Mouse (Mus musculus) ZHBTc4 (cell line): Measurements from ENCODE around the gene Psd4.

Experiments used
- DNase-seq: peaks from one replicate; pipeline ENCODE4 v3.0.0-alpha.2; 2011; ENCODE audit warnings: low read depth, low spot score

Psd4 gene

DNA sequence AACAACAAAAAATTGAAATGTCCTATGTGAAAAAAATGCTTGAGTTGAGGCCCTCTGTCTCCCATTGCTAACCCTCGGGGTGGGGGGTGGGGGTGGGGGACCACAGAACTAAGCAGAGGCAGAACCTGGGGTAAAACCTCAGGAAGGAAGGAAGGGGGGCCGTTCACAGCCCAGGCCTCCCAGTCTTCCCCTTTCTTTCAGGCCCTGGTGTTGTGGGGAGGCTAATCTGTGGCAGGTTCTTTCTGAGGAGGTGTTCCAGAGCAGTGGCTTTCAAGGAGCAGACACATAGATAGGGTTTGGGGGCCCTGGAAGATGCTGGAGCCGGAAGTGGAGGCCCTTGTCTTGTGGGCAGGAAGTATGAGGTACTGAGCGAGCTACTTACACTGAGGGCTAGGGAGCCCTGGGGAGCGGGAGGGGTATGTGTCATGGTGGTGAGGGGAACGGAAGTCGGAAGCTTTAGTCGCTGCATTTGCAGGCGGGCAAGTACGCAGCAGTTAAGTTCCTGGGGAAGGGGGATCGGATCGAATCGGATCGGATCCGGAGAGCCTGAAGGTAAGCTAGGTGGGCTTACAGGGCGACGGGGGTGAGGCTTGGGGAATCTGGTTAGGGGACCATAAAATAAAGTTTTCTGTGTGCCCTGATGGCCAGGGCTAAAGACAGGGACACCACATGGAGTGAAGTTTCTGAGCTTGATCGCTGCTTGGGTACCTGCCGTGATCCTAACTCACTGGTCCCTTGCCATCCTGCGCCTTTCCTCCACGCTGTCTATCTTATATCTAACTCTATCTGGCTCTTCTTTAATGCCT lies 19.0 kb downstream of the Psd4 start:
- no peak for DNase-seq

DNA sequence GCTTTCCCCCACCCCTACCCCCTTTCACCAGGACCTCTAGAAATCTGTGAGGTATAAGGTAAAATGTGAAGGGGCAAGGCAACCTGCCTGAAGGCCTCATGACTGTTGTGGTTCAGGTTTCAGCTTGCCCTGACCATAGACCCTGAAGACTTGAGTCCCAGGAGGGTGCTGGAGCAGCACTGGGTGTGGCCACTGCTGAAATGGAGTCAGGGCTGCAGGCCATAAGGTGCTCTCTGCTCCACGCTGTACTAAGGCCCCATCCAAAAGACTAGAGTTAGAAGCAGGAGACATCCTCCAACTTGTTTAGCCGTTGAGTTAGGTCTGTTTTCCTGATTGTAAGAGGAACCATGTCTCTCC lies 19.6 kb downstream of the Psd4 start:
- no peak for DNase-seq

DNA sequence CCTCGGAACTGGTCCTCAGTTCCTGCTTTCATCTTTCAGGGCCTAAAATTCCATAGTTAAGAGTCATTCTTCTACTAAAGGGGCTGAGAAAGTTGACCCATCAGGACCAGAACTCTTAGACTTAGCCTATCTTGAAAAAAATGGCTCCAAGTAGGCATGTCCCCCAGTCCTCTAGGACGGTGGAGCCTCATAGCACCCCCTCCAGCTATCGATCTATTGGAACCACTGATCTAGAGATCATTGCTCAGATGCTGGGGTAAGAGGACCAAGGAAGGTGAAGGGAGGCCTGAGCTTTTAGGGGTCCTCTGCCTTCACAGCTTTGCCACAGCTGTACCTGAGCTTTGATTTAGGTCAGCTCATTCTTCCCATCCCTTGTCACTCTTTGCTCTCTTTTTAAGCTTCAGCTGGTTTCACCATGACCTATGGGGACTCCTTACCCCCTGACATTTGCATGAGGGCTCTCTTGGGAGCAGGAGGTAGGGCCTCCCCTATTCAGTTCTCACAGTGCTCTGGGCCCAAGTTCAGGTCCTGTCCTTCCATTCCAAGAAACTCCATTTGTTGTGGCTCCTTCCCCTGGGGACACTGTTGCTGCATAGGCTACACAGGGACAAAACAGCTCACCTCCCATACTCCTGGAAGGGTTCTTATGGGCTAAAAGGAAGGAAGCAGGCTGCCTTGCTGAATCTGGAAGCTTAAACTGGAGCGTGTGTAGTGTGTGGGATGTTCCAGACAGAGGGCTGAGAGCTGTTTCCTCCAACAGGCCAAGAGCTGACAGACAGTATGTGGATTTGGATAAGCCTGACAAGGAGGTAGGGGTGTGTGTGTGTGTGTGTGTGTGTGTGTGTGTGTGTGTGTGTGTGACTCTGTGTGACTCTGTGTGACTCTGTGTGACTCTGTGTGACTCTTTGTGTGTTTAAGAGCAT lies 20.2 kb downstream of the Psd4 start:
- no peak for DNase-seq

DNA sequence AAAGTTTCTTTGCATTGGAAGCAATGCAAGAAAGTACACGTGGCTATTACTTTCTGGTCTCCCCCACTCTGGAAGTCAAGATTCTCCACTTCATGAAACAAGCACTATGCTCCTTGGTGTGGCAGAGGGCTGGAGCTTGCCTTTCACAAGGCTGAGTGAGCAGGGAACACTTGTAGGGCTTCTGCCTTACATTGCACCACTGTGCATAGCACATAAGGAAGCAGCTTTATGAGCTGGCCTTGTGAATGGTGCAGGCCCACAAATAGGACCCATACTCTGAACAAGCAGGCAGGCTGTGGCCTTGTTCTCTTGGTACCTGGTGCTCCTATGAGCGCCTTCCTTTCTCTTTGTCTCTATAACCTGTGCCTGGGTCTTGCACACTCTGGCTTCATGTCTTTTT lies 25.9 kb downstream of the Psd4 start:
- DNase-seq = no peak

DNA sequence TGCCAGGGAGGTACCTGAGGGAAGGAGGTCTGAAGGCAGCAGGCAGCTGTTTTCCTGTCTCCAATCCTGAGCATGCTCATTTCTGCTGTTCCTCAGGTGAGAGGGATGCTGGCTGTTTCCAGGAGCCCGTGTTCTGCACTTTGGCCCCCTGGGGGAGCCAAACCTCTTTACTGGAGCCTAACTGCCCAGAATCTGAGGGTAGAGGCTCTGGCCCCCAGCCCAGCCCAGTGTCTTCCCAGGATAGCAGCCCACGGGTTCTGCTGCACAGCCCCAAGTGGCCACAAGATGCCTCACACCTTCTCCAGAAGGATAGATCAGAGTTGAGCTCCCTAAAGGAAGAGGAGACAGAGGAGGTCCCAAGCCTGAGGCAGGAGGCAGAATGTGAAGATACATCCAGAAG lies 29.7 kb downstream of the Psd4 start:
- DNase-seq = peak; percentile 53

DNA sequence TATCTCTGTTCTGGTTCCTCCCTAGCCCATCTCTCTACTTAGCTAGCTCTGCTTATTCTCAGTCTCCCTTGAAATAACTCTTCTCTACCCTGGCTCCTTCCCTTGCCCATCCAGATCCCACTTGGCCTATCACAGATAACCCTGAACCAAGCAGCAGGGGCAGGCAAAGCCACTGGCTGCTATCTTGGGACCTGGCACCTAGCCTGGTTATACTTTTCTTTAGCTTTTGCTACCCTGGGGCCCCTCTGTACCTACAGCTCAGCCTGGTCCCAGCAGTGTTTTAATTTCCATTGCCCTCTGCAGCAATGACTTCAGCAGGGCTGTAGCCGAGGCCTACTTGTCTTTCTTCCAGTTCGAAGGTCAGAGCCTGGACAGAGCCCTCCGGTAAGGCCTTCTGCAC lies 33.3 kb downstream of the Psd4 start:
- DNase-seq = no peak

DNA sequence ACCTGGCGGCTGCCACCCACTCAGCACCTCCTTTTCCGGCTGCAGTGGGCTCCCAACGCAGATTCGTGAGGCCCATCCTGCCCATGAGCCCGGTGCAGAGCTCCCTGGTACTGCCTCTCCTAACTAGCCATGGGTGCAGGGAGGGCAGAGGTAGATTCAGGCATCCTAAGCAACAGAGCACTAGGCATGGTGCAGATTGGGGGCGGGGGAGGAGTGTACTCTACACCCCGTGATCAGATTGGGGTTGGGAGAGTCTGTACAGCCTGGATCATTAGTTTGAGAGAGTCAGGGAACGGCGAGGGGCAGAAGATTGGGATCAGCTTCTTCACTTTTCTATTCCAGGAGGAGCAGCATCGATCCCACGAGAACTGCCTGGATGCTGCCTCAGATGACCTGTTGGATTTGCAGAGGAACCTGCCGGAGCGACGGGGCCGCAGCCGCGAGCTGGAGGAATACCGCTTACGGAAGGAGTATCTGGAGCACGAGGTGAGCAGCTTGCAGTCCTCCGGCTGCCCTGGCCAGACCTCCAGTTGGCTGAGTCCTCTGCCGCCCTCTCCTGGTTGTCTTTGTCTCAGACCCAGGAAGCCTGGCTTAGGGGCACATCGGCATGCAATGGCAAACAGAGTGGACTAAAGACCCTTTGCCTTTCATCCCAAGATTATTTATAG lies 38.1 kb downstream of the Psd4 start:
- DNase-seq = peak; percentile 83

DNA sequence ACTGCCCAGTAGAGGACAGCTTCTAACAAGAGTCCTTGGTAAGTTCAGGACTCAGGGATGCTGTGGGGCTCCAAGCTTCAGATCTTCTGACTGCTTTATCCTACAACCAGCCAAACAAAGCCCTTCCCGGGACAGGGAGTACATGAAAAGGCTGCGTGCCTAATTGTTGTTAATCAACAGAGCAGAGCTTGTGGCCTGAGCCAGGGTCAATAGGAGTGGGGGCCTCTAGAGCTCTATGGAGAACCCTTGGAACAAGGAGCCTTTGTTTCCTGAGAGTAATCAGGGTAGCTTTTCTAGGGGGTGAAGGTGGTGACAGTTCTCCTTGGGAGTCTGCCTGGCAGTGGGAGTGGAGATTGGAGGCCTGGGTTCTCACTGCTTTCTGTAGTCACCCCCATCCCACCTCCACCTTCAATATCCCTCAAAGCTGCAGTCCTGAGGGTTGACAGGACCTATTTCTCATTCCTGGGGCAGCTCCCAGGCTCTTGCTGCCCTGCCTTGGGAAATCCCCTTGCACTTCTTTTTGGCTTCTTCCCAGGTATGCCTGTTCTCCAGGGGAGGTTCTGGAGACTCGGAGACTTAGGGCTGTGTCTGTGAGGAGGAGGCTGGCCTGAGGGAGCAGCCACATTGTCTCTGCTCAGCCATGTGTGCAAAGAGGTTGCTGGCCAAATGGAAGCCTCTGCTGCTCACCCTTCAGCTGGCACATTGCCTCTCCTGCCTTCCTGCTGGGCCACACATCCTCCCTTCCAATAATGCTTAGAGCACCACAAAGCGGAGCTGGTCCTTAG lies 40.5 kb downstream of the Psd4 start:
- no peak for DNase-seq

DNA sequence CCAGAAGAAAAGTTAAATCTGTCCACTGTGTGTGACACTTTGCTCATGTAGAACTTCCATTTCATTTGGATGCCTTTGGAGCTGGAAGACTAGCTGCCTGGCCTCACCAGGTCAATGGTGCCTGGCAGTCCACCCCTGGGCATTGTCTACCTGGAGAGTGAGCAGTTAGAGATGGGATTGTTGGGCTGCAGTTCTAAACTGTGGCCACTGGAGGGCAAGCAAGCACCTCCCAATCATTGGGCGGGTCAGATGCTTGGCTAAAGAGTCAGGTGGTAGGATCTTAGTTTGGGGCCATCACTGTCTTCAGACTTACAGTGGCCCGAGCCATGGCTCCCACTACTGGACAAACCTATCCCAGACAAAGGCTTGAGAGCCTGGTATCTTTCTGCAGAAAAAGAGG lies 41.8 kb downstream of the Psd4 start:
- DNase-seq = peak; percentile 77

DNA sequence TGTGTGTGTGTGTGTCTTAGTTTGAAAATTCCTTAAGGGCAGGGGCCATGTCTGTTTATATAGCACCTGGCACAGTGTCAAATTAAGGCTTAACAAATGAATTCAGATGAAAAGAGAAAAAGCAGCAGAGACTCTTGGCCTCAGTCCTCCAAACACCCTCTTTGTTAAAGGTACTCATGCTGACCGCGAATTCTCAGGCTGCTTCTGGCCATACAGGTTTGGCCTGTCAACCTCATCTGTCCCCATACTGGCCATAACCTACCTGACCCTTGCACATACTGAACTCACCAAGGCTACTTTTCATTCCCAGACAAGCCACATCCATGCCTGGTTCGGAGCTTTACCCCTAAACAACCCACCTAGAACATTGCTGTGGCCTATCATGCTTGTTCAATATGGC lies 45.8 kb downstream of the Psd4 start:
- DNase-seq = no peak

DNA sequence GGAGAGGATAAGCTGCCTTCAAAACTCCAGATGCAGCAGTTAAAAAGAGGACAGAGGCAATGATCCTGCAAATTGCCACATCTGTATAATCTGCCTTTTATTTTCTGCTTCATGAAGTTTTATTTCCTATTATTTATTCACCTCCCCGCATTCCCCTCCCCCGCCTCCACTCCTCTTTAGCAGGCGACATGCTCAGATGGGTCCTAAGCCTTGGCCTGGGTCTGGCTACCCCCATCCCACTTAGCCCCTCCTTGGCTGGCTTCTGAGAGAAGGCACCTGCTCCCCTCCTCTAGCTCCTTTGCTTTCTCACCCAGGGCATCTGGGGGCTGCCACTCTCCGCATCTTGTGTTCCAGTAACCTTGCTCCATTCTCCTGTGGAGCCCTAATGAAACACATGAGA lies 46.3 kb downstream of the Psd4 start:
- DNase-seq = no peak

DNA sequence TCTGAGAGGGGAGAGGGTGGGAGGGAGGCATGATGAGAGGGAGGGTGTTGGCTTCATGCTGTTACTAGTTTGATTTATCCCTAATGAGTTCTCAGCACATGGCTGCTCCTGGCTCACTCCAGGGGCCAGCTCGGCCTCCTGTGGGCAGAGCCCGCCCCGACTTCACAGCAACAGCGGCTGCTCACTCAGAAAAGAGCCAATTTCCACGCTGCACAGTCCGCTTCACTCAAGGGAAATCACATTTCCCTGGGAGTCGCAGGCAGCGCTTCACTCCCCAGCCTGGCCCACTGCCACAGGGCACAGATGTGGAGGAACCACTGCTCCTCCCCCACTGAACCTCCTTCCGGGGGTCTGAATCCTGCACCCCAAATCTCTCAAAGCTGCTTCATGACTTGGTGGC lies 49.3 kb downstream of the Psd4 start:
- no peak for DNase-seq

DNA sequence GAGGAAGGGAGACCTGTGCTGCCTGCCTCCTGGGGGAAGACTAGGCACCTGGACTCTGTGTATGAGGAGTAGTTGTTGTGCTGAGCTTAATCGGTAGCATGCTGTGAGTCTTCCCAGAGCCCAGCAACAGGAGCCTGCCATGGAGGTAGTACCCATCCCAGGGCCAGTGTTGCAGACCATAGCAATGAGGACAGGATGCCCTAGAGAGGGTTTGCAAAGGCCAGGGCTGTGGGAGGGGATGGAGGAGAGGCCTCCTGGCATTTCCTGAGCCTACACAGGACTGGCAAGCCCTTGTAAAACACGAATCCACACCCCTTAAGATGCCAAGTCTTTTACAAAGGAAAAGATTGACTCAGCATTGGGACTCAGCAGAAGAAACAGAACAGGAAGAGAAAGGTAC lies 49.7 kb downstream of the Psd4 start:
- no peak for DNase-seq

DNA sequence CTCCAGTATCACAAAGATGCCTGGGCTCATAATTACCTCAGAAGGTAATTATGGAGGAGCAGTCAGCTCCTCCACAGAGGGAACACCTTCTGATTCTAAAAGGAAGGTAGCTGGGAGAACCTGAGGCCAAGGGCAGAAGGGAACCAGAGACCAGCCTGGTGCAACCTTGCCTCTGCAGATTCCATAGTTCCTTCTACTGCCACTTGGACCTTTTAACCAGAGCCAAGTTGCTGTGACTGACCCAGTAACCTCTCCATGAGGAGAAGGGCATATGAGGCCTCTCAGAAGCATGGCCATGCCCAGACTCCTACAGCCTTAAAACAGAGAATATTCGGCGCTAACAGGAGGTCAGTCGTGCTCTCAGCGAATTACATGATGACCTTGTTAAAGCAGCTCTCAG lies 50.2 kb downstream of the Psd4 start:
- no peak for DNase-seq

DNA sequence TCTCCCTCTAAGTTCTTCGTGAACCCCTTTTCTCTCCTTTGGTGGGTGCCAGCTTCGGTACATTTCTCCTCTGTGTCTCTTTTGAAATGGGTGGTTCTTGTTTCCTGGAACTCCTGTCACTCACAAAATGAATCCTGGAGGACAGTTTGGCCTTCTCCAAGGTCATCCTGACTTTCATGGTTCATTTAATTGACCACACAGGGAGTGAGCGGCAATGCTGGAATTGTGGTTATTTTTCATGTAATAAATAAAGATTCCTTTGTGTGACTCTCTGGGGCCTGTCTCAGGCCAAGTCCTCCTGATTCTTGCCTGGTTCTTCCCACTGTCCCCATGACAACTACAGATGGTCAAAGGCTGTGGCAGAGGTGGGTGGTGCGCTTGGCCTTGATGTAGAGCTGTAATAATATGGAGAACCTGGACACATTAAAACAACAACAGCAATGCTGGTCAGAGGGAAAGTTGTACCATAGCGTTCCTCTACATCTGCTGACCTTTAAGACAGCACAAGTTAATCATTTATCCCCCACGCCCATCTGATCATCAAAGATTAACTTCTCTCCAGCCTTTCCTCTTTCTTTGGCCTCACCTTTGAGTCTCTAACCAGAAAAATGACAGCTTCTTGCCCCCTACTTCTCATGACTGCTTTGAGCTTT lies 54.0 kb downstream of the Psd4 start:
- DNase-seq = no peak

DNA sequence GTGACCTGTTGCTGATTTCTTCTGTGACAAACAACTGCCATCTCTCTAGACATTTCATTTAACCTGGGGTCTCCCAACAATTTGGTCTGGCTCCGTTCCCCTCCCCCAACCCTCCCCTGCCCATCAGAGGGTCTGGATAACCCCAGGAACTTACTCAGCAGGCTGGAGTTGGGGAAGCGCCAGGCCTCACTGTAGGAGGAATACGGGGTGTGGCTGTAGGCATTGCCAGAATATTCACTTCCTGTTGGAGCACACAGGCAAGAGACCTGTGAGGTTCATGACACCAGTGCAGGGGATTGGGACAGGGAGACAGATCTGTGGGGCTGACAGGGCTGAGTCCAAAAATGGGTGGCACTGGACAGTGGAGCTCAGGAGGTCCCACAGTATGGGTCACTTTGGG lies 55.4 kb downstream of the Psd4 start:
- DNase-seq = no peak

DNA sequence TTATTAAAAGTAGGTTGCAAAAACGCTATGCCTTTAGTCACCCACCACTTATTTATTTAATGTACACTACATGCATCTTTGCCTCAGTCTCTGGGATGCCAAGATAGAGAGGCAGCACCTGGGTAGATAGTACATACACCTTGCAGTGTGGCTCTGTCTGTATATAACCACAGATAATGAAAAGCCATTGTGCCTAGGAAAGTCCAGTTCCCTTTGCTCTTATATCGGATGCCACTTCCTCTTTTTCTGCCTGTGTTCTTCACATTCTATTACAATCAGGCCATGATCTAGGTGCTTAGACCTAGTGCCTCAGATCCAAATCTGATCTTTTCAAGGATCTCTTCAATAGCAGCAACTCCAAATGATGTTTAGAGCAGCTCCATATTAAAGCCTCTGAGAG lies 58.2 kb downstream of the Psd4 start:
- no peak for DNase-seq

DNA sequence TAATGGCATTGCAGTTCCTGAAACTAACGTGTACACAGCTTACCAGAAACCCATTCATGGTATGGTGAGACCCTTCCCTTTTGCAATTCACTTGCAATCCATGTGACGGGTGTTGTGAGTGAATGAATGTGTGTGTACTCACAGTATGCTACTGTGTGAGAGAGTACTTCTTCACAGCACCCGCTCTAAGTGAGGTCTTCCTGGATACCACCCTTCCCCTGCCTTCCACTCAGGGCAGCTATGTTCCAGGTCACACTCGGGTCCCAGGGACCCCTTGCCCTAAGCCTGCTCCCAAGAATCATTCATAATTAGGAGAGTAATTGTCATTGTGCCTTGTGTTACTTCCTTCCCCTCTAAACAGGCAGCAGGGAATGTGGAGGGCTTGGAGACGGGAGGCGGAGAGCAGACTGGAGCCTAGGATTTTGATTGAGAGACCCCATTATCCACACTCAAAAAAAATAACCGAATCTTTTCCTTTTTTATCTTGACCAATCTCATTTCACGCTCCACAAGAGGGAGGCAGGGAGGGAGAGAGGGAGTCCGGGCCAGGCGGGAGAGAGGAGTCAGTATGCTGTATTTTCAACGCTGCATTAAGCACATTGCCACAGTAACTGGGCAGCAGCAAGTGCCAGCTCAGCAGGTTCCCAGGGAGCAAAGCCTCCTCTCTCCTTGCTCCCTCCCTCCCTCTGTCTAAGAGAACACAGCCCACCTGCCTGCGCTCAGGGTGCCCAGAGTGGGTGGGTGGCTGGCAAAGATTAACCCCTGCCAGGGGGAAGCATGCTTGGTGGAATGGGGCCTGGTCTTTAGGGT lies 60.7 kb downstream of the Psd4 start:
- DNase-seq = no peak

DNA sequence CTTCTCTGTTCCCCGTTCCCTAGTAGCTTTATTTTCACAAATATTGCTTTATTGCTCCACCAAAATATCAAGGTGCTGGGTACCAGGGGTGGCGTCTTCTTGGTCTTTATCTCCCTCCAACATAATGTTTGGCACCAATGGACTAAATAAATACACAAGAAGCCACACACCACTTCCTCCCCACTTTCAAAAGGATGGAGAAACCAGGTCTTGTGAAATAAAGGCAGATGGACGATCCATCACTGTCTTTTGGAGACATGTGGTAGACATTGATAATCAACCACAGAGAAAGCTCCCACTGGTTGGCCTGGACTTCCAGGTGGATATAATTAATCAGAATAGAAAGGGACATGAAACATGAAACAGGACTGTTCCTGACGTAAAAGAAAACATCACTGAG lies 62.4 kb downstream of the Psd4 start:
- DNase-seq = no peak

DNA sequence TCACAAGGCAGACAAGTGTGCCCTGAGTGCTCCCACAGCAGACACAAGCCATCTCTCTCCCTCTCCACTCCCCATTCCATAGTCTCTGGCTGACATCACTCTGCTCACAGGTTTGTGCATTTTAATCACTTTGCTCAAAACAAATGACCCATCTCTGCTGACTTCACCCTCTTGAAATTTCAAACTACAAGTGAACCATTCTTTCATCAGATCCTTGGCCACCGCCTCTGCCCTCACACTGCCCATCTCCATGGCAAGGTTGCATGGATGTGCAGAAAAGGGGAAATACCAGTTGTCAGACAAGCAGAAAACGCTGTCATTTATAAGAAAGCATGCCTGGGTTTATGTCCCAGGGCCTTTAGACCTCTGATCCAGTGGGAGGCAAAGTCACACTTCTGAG lies 67.3 kb downstream of the Psd4 start:
- no peak for DNase-seq
